Mouse (Mus musculus) lung, postnatal 0 days (tissue): ENCODE measurements around the gene Btg4. TPM values are rescaled to one million over a fixed set of nuclear protein-coding genes. Genes with fewer than 3 reads are reported as not detected.

ENCODE experiments used
- ATAC-seq: fragments of 200-750 bp; cut with Nextera tagmentation; 2 replicates; pipeline ENCODE4 v1.8.0; 2017; ENCODE audit warnings: moderate library complexity
- DNase-seq: peaks from one replicate; pipeline ENCODE4 v3.0.0-alpha.2; 2016; ENCODE audit warnings: low spot score
- H3K27ac ChIP-seq: fragments of 300-500 bp; sonication (generic); 2 replicates; pipeline ENCODE4 v1.5.1; 2014; ENCODE audit warnings: antibody characterized with exemption, mild to moderate bottlenecking, low read length, mixed read lengths
- H3K27me3 ChIP-seq: fragments of 300-500 bp; sonication (generic); replicated peaks from 2 replicates; pipeline ENCODE4 v1.6.1; 2014; ENCODE audit warnings: low read length, mixed read lengths; ENCODE audit not compliant: insufficient read depth
- H3K36me3 ChIP-seq: fragments of 300-500 bp; sonication (generic); 2 replicates; pipeline ENCODE4 v1.6.1; 2014; ENCODE audit warnings: low read length, mixed read lengths; ENCODE audit not compliant: insufficient read depth
- H3K4me1 ChIP-seq: fragments of 300-500 bp; sonication (generic); 2 replicates; pipeline ENCODE4 v1.6.1; 2014; ENCODE audit warnings: antibody characterized with exemption, low read depth, low read length, mixed read lengths; ENCODE audit not compliant: insufficient read depth
- H3K4me2 ChIP-seq: fragments of 300-500 bp; sonication (generic); replicated peaks from 2 replicates; pipeline ENCODE4 v1.6.1; 2014; ENCODE audit warnings: low read depth, mild to moderate bottlenecking, low read length, moderate library complexity, mixed read lengths
- H3K4me3 ChIP-seq: fragments of 300-500 bp; sonication (generic); 2 replicates; pipeline ENCODE4 v1.5.1; 2014; ENCODE audit warnings: low read depth, low read length
- H3K9ac ChIP-seq: fragments of 300-500 bp; sonication (generic); replicated peaks from 2 replicates; pipeline ENCODE4 v1.6.1; 2014; ENCODE audit warnings: low read depth, mild to moderate bottlenecking
- H3K9me3 ChIP-seq: fragments of 300-500 bp; sonication (generic); 2 replicates; pipeline ENCODE4 v1.6.1; 2016; ENCODE audit warnings: low read length, mixed read lengths
- CTCF ChIP-seq: IDR thresholded peaks from 2 replicates; pipeline ENCODE4 v1.5.1; 2016; ENCODE audit warnings: antibody characterized with exemption, mild to moderate bottlenecking
- EP300 ChIP-seq: IDR thresholded peaks from 2 replicates; pipeline ENCODE4 v1.6.1; 2016; ENCODE audit warnings: antibody characterized with exemption, mild to moderate bottlenecking, control low read depth
- WGBS: fragments of 180-500 bp; shearing (Covaris S2); extraction: QIAGEN DNeasy Blood & Tissue Kit; methylation state at CpG from one replicate; pipeline ENCODE4 v1.1.7; 2014; 5-methylcytosine and 5-hydroxymethylcytosine counted together
- polyA plus RNA-seq: library from polyadenylated mRNA; unstranded; fragments of >200 nt; fragmentation: Nextera tagmentation; extraction: Ambion mirVana; gene quantifications from 2 replicates; pipeline ENCODE4 v1.2.1, GENCODE M21; 2015

Btg4 gene
- polyA plus RNA-seq, 1 experiment from 2014 or later, result 0.53 TPM

GRCm38 (mm10) chr9:51042136-51042535 lies 18.6 kb upstream of the Btg4 start:
- no peaks in the 10 kb centered on the region for H3K4me1 ChIP-seq
- no peak overlapping the region for H3K4me3 ChIP-seq
- ATAC-seq (no peak), DNase-seq (no peak)
- no peak overlapping the region for H3K27ac ChIP-seq
- H3K27me3 ChIP-seq, result no peaks in the 10 kb centered on the region
- WGBS, result 72% methylated on average over 6 of the region's 6 CpGs
- no peaks in the 10 kb centered on the region for H3K36me3 ChIP-seq
- H3K9ac ChIP-seq, result no peak overlapping the region
- H3K9me3 ChIP-seq, result no peaks in the 10 kb centered on the region
- no peak overlapping the region for H3K4me2 ChIP-seq
- TF ChIP-seq EP300 (no peak), CTCF (no peak)

DNA sequence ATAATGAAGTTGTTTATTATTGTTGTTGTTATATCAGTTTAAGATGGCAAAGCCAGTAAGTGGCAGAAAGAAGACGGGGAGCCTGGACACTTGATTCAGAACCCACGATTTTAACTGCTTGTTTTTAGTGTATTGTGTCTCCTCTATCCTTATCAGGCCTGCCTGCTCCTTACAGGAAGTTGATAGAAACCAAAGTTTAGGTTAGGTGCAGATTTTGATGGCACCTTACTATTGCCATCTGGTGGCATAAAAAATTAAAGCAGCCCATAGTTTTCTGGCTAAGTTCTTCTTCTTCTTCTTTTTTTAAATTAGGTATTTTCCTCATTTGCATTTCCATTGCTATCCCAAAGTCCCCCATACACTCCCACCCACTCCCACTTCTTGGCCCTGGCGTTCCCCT lies 8.5 kb upstream of the Btg4 start:
- no peaks in the 10 kb centered on the region for H3K4me1 ChIP-seq
- DNase-seq (peak; percentile 56), ATAC-seq (no peak)
- H3K9me3 ChIP-seq, result no peaks in the 10 kb centered on the region
- H3K9ac ChIP-seq, result no peak overlapping the region
- no peak overlapping the region for H3K27ac ChIP-seq
- no peaks in the 10 kb centered on the region for H3K36me3 ChIP-seq
- WGBS, result 43% methylated on average over 3 of the region's 3 CpGs
- H3K27me3 ChIP-seq, result no peaks in the 10 kb centered on the region
- TF ChIP-seq EP300, result no peak
- peak; percentile 54 for TF ChIP-seq CTCF
- H3K4me2 ChIP-seq, result no peak overlapping the region
- H3K4me3 ChIP-seq, result no peak overlapping the region

DNA sequence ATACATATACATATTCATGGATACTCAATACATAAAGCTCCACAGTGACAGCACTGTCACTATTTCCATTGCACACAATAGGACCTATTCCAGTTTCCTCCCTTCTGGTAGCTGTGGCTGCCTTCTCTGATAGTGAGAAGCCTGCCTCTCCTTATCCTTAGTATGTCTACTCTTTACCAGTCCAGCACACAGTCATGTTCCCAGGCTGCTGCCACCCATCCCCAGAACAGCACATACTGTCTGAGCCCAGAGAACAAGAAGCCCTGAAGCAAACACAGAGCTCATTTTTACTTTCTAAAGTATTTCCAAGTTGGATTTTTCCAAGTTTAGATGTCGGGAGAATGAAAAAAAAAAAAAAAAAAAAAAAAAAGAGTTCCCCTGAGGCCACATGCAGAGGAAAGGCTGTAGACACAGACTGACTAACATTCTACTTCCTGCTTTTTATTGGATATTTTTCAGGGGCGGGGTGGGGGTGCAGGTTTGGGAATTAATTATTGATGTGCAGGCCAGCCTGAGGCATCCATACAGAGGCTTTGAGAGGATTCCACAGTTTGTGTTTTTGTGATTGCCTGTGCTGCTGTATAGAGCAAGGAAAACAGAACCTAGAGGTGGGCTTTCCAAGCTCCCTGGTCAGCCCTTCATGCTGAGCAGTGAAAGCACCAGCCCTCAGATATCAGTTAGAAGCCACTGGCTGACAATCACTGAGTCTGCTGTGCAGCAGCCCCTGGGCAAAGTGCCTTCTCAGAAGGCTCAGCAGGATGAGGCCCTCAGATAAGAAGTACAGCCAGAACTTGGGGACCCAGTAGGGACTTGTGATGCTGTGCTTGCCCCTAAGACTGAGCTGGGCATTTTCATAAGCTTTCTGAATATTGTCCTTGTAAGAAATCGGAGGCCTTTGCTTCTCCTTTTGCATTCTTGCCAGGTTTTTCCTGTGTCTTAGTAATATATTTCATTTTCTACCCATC lies 4.1 kb upstream of the Btg4 start:
- no peak for TF ChIP-seq CTCF
- TF ChIP-seq EP300, result no peak
- no peak overlapping the region for H3K27ac ChIP-seq
- no peak overlapping the region for H3K4me3 ChIP-seq
- no peaks in the 10 kb centered on the region for H3K4me1 ChIP-seq
- no peak for ATAC-seq
- no peaks in the 10 kb centered on the region for H3K27me3 ChIP-seq
- WGBS, result 58% methylated on average over 3 of the region's 3 CpGs
- H3K36me3 ChIP-seq, result no peaks in the 10 kb centered on the region
- H3K9me3 ChIP-seq, result no peaks in the 10 kb centered on the region
- H3K9ac ChIP-seq, result no peak overlapping the region
- no peak overlapping the region for H3K4me2 ChIP-seq
- DNase-seq, result no peak

DNA sequence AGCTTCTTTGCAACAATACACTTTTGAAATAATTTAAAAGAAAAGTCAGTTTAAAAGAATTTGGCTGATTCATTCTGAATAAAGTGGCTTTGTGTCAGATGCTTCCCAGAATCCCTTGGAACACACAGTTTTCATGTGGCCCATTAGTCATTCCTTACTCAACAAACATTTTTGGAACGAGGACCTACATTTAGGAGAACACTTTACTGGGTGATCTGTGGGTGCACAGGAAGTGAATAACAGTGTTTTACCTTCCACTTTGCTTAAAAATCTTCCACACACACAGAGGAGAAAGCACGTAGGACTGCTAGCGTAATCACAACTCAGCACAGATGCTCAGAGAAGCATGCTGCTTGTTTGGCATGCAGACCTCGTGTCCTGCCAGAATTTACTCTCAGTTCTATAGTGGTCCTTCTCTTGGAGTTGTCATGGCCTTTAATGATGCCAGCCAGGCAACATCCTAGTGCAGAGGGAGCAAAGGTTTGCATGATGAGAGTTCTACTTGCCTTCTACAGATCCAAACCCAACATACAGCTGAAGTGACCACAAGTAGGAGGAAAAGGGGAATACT lies 1.7 kb upstream of the Btg4 start:
- H3K4me2 ChIP-seq, result no peak overlapping the region

GRCm38 (mm10) chr9:51068202-51068601 lies 7.5 kb downstream of the Btg4 start:
- H3K4me1 ChIP-seq, result no peaks in the 10 kb centered on the region
- H3K4me3 ChIP-seq, result no peak overlapping the region
- H3K27ac ChIP-seq, result no peak overlapping the region
- no peaks in the 10 kb centered on the region for H3K36me3 ChIP-seq
- H3K4me2 ChIP-seq, result no peak overlapping the region
- ATAC-seq (no peak), DNase-seq (no peak)
- 57% methylated on average over 3 of the region's 3 CpGs for WGBS
- H3K9me3 ChIP-seq, result no peaks in the 10 kb centered on the region
- TF ChIP-seq EP300, result no peak
- no peak for TF ChIP-seq CTCF
- no peak overlapping the region for H3K9ac ChIP-seq
- no peaks in the 10 kb centered on the region for H3K27me3 ChIP-seq

More for the DNA sequence above, 1.7 kb upstream of the Btg4 start:
- 64% methylated on average over 4 of the region's 4 CpGs for WGBS
- H3K4me3 ChIP-seq, result no peak overlapping the region
- no peak overlapping the region for H3K9ac ChIP-seq
- DNase-seq (no peak), ATAC-seq (no peak)
- no peak overlapping the region for H3K27ac ChIP-seq
- H3K27me3 ChIP-seq, result no peaks in the 10 kb centered on the region
- TF ChIP-seq CTCF (no peak), EP300 (no peak)
- H3K9me3 ChIP-seq, result no peaks in the 10 kb centered on the region
- H3K36me3 ChIP-seq, result no peaks in the 10 kb centered on the region
- no peaks in the 10 kb centered on the region for H3K4me1 ChIP-seq

- 77% methylated on average over 4 of the region's 4 CpGs for WGBS
- no peak for ATAC-seq
- no peak for TF ChIP-seq EP300
- no peak for TF ChIP-seq CTCF
Measured at GRCm38 (mm10) chr9:51070801-51071200, 10.1 kb downstream of the Btg4 start.

More at GRCm38 (mm10) chr9:51070801-51071200, 10.1 kb downstream of the Btg4 start:
- Histone ChIP-seq H3K4me3 (no peak overlapping the region), H3K4me2 (no peak overlapping the region), H3K9ac (no peak overlapping the region), H3K27ac (no peak overlapping the region), H3K4me1 (no peaks in the 10 kb centered on the region), H3K27me3 (no peaks in the 10 kb centered on the region), H3K36me3 (no peaks in the 10 kb centered on the region), H3K9me3 (no peaks in the 10 kb centered on the region)
- no peak for DNase-seq
